Mouse (Mus musculus): Measurements from ENCODE around the gene Bcl2l1.

Bcl2l1 gene

GRCm38 (mm10) chr2:152767618-152768271, 63.8 kb downstream of the Bcl2l1 start:
- peak; percentile 79 for DNase-seq

- DNase-seq: peak; percentile 97
Observed at GRCm38 (mm10) chr2:152766387-152767123, 65.0 kb downstream of the Bcl2l1 start.

DNA sequence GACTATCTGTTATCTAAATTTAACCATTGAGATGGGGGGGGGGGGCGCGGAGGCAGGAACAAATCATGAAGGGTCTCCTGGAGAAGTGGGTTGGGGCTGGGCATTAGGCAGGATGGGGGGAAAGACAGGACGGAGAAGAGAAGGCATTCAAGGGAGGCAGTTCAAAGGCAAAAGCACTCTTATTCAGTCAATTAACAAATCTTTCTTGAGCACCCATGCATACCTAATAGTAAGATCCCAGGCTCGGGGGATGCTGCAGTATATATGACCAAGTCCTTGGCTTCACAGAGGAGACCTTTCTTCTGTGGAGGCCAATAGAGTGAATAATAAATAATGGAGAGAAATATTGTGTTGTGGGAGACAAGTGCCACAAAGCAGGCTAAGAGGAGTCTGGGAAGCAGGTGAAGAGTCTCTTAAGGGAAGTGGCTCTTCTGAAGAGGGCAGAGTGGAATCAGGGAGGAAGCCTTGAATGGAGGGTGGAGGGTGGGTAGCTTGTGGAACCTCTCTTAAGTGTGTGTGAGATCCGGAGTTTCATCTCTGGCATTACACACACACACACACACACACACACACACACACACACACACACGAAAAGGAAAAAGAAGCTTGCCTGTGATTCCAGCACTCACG, 66.4 kb downstream of the Bcl2l1 start:
- DNase-seq: peak; percentile 65

DNA sequence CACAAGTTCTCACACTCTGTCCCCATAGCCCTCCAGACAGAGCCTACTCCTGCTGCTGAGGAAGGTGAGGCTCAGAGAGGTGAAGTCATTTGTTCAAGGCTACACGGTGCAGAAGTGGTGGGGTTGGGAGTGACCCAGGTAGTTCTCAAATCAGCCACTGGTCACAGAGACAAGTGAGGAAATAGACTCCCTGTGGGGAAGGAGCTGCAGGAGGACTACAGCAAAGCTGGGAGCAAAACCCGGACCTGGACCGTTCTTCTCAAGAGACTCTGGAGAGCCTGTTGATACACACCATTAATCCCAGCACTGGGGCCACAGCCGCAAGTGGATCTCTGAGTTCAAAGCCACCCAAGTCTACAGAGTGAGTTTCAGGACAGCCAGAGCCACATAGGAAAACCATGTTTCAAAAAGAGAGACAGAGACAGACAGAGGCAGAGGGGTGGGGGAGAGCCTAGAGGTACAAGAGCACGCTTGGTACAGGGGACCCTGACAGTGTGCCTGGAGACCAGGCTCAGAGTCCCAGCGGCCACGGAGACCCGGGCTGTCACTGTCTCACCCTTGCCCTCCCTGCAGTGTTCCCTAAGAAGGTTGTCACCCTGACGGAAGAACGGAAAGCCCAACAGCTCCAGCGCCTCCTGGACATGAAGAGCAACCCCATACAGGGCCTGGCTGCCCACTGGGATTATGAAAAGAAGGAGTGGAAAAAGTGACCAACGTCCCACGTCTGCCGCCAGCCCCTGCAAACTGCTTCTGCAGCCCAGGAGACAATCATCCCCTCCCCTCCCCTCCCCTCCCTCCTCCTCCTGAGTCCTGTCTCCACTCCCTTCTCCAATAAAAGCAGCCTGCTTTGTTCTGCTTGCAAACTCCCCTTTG, 67.1 kb downstream of the Bcl2l1 start:
- peak; percentile 58 for DNase-seq

DNA sequence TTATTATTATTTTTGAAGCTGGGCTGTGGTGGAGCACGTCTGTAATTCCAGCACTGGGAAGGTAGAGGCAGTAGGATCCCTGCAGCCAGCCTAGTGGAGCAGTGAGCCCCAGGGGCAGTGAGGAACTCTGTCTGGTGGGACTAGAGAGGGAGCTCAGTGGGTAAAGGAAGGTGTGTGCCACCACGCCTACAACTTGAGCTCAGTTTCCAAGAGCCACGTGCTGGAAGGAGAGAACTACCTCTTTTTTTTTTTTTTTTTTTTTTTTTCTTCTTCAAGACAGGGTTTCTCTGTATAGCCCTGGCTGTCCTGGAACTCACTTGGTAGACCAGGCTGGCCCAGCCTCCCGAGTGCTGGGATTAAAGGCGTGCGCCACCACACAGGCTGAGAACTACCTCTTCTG, 68.2 kb downstream of the Bcl2l1 start:
- no peak for DNase-seq

GRCm38 (mm10) chr2:152758351-152758750, 73.2 kb downstream of the Bcl2l1 start:
- DNase-seq: no peak

- no peak for DNase-seq
Observed at GRCm38 (mm10) chr2:152757478-152757877, 74.0 kb downstream of the Bcl2l1 start.

GRCm38 (mm10) chr2:152756474-152757393, 74.8 kb downstream of the Bcl2l1 start:
- DNase-seq: no peak

DNA sequence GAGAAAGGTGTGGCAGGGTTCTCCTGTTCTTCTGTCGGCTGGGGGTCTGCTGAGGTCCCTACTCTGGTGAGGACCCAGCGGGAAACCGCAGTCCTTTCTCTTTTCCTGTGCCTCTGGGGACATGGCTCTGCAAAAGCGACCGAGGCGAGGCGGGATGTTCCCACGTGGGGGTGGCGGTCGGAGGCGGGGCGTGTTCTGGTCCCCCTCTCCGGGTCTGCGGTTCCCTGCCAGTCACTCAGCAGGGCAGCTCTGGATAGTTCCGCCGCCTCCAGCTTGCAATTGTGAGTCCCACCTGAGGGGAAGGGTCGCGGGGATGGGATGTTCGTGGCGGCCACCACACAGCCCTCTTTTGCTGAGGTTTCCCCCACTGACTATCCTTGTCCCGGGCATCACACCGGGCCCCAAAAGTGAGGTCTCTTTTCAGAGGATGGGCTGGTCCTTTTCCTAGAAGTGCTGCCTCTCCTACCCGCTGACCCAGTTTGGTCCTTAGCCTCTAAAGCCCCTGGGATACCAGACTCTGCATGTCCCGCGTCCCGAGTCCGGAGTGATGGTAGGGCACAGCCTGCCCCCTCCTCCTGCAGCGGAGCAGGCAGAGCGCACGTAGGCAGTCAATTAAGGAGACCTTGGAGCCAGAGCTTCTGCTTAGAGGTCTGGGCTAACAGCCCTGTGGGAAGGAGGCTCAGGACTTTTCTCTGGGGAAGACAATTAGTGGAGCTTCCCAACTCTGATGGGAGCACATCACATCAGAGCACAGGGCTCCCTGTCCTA, 77.4 kb downstream of the Bcl2l1 start, which contains the start of gene Cox4i2:
TSS of gene Cox4i2 (plus strand) at position 230 of the 768 bp plus-strand sequence.
- DNase-seq: peak; percentile 74

GRCm38 (mm10) chr2:152742435-152742834, 89.1 kb downstream of the Bcl2l1 start:
- DNase-seq: peak; percentile 93

- DNase-seq: peak; percentile 94
Observed at GRCm38 (mm10) chr2:152741153-152742041, 90.1 kb downstream of the Bcl2l1 start.

GRCm38 (mm10) chr2:152740490-152740889, 91.0 kb downstream of the Bcl2l1 start:
- DNase-seq: no peak

GRCm38 (mm10) chr2:152739842-152740260, 91.7 kb downstream of the Bcl2l1 start:
- DNase-seq: peak; percentile 73

- peak; percentile 90 for DNase-seq
Observed at GRCm38 (mm10) chr2:152739031-152739841, 92.3 kb downstream of the Bcl2l1 start.

DNA sequence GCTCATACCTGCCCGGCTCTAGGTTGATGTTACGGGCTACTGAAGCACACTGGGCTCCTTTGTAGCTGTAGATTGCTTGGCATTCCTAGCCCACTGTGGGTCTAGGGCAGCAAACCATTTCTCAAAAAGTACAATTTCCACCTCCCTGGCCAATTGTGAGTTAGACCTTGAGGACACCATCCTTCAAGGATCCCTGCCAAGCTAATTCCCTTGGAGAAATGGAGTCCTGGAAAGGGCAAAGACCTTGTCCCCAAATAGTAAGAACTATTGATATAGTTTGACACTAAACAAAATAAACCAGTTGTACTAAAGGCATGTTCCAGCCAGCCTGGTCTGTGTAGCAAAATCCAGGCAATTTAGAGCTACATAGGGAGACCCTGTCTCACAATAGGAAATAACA, 93.2 kb downstream of the Bcl2l1 start:
- no peak for DNase-seq

DNA sequence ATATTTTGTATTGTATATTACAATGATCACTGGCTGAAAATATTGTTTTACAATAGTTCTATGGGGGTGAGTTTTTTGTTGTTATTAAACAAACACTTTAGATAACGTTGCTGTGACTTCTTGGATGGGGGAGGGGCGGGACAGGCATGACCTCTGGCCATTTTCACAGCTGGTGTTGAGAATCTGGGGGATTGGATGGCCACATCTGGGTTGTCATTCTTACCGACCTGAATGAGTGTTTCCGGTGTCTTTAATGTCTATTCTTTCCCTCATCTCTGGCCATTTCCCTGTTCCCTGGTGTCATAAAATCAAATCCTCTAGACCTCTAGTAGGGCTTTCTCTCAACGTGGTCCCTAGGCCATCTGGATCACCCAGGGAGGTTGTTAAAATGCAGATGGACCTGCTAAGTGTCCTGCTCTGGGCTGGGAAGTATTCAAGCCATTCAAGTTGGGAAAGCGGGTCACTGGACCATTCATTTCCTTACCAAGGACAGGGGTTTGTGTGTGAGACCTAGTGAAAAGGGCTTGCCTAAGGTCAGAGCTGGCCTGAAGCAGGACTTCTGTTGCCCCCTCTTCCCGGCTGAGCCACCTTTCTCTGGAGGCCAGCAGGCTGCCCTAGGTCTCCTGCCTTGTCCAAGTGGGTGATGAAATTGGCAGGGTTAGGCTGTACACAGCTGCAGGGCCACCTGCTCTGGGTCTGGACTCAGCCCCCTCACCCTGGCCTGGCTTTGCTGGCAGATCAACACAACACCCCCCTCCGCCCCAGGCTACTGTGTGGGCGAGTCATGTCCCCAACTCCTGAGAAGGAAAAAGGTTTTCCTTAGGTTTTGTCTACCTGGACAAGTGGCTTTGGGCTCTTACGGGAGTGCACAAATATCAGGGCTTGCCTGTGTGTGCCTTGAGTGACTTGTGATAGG, 94.0 kb downstream of the Bcl2l1 start:
- no peak for DNase-seq

DNA sequence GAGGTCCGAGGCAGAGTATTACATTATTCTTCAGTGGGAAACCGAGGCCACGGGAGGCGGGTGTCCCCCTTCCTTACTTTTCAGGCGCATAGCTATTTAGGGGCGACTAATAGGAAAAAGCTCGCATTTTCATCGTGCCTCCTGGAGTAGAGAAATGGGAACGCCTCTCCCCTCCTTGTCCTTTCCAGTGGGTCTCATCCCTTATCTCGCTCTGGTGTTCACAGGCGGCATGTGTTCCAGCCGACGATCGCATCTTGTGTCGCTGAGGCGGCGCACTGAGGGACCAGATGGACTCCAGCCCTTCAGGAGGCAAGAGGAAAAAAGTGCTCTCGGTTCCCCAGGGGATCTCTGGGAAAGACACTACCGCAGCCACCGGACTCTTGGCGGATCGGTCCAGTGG, 94.8 kb downstream of the Bcl2l1 start:
- DNase-seq: no peak

DNA sequence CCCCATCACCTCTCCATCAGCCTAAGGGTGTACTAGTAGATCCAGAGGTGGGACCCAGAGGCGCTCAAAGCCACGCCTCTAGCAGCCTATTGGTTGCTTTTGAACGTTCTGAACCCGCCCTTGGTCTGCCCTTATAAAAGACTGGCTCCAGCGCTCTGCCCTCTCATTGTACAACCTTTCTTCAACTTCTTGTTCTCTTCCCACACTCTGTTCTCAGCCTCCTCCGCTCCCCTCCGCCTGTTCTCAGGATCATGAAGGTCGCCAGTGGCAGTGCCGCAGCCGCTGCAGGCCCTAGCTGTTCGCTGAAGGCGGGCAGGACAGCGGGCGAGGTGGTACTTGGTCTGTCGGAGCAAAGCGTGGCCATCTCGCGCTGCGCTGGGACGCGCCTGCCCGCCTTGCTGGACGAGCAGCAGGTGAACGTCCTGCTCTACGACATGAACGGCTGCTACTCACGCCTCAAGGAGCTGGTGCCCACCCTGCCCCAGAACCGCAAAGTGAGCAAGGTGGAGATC, 95.4 kb downstream of the Bcl2l1 start, which contains the start of gene Id1:
TSS of gene Id1 (plus strand) at position 162 of the 512 bp plus-strand sequence.
- DNase-seq: peak; percentile 96

All from lung, postnatal 10 days (tissue).